Mouse (Mus musculus): ENCODE results near the gene Gm10147.
"Not testable (repeated sequence)": the region's sequence is repeated elsewhere in the genome, so short reads cannot be mapped to it uniquely, and the experiment has no call there.

The Gm10147 gene

DNA sequence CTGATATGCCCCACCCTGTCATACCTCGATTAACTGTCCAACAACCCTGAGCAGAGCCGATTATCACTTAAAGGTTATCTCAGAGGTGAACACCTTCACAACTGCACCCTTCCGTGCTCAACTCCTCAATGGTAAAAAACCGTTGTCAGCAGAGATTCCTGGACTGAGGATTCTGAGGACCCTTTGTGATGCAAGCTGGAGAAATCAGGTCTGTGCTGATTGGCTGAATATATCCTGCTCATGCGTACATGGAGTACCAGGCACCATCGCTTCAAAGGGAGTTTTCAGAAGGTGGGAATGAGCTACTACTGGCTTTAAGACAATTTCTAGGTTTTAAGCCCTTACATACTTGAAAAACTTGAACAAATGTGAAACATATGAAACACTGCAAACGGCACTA lies at the start of gene Gm10147:
TSS of gene Gm10147 (minus strand) at position 101 of the 400 bp plus-strand sequence.
- CTCF ChIA-PET: not testable (repeated sequence)

Measured in spleen, embryonic (tissue).